Comparison of ENCODE assay signal across 24 mouse cellular contexts in the genomic region with DNA sequence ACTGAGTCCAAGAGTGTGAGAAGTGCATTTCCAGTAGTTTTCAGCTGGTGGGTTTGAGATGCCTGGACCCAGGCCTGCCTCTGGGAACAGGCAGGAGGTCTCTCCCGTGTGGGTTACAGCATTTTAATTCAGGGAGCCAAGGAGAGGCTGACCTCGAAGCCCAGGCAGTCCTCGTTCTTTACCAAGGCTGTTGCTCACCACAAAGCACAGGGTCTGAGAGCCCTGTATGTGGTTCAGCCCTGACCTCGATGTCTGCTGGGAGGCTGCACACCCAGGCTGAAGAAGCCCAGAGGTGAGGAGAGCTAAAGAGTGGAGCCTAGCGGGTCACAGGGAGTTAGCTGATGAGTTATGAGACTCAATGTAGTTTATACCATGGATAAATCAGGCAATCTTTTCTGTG. TPM values are rescaled to one million over a fixed set of nuclear protein-coding genes. Genes with fewer than 3 reads are reported as not detected.
DNase-seq lines count a peak whose midpoint lies in the region; TF ChIP-seq lines count a peak whose summit lies in the region.
"Had no signal": no experiment of that assay in that cellular context is flagged by ENCODE, and none has a peak within 500 bp of the region (broad histone marks: within the 10 kb centered on the region; RNA-seq: fewer than 3 reads in every experiment).

No protein-coding gene starts in this region.

- peak; percentile 35 to 59 for DNase-seq in adrenal gland, adult (ENCODE audit: inconsistent age in 2 of 2, low spot score in 1 of 2)
- no peak for DNase-seq in adrenal gland, postnatal 14 days
- DNase-seq in adrenal gland, postnatal 36 days: peak; percentile 22 to 46
- no peak for DNase-seq in adrenal gland, adult 18-20 months (ENCODE audit: low spot score in 2 of 2)
- DNase-seq in heart, adult 2 months: no peak
- no peak for DNase-seq in heart, adult 18-20 months
- DNase-seq in ovary, adult 18-20 months (ENCODE audit: low spot score): peak; percentile 51
- DNase-seq in ovary, postnatal 14 days (ENCODE audit: low spot score): no peak
- DNase-seq: adrenal gland, postnatal 10 days; cerebellum, adult 11-12 months; cerebellum, adult 8-10 months; embryo, embryonic 11 days; gastrocnemius, postnatal 10 days; heart, adult 11 months; heart, postnatal 4 days; kidney, adult 18-20 months had no signal

- H3K36me3 ChIP-seq in heart, adult 2 months (ENCODE audit: control insufficient read depth, insufficient read depth, low read length): no peaks in the 10 kb centered on the region
- H3K36me3 ChIP-seq: heart, embryonic 10.5 days; heart, embryonic 13.5 days had no signal

- 62% methylated on average over 5 of the region's 5 CpGs for WGBS in heart, adult 2 months

- no peak overlapping the region for H3K4me3 ChIP-seq in heart, adult 2 months
- H3K4me3 ChIP-seq: embryonic facial prominence, embryonic 10.5 days; embryonic facial prominence, embryonic 13.5 days; erythroblast, embryonic 14.5 days; forebrain, embryonic 12.5 days; heart, embryonic 10.5 days; heart, embryonic 13.5 days had no signal

- H3K4me1 ChIP-seq in heart, adult 2 months (ENCODE audit: control insufficient read depth, insufficient read depth, low read length): no peaks in the 10 kb centered on the region

- TF ChIP-seq POLR2A in heart, adult 2 months (IDR thresholded peaks at IDR 0.05; ENCODE audit: insufficient read depth, low read depth, low read length): no peak

- TF ChIP-seq EP300 in heart, adult 2 months (IDR thresholded peaks at IDR 0.05; ENCODE audit: insufficient read depth, low read depth, low read length): no peak

- no peaks in the 10 kb centered on the region for H3K79me2 ChIP-seq in heart, adult 2 months (replicated peaks; ENCODE audit: control insufficient read depth, insufficient read depth, low read length)

- no peak overlapping the region for H3K9ac ChIP-seq in heart, adult 2 months (ENCODE audit: low read depth, low read length)
- H3K9ac ChIP-seq: embryonic facial prominence, embryonic 13.5 days; forebrain, embryonic 12.5 days; heart, embryonic 13.5 days; hindbrain, embryonic 14.5 days had no signal

- no peaks in the 10 kb centered on the region for H3K27me3 ChIP-seq in heart, adult 2 months (ENCODE audit: control insufficient read depth, insufficient read depth, low read length)
- H3K27me3 ChIP-seq: embryonic facial prominence, embryonic 13.5 days had no signal

- H3K27ac ChIP-seq in heart, adult 2 months: peak overlapping the region; percentile 23
- H3K27ac ChIP-seq: embryonic facial prominence, embryonic 10.5 days; embryonic facial prominence, embryonic 13.5 days; forebrain, embryonic 12.5 days; heart, embryonic 10.5 days; heart, embryonic 13.5 days; hindbrain, embryonic 14.5 days; hindbrain, postnatal 0 days had no signal

- TF ChIP-seq CTCF in heart, adult 2 months (IDR thresholded peaks at IDR 0.05): no peak

- intact Hi-C loops in heart, adult 2 months (cut with DNase I): loop anchor here (5.0 kb wide), 1 partner anchor 51 kb away; a partner anchor contains a TSS

RNA-seq across cellular contexts. Expression of a gene that starts 52.0 kb away (rescaled TPM):
- total RNA-seq in adrenal gland, postnatal 14 days (2021): 10.4 and 14.6 TPM in 2 replicates
- total RNA-seq in adrenal gland, postnatal 36 days (2021): 1 to 10 TPM; 6.1 to 7.9 TPM
- total RNA-seq in adrenal gland, adult 18-20 months (2021): 1 to 10 TPM; 3.9 to 6.1 TPM
- total RNA-seq in heart, adult 2 months (2021): 1 to 10 TPM; 2.8 to 4.1 TPM
- 0.96 and 1.5 TPM in 2 replicates for polyA plus RNA-seq in heart, adult 2 months (2012; rRNA removed)
- 1 to 10 TPM; 1.9 to 4.8 TPM for total RNA-seq in heart, adult 18-20 months (2021)

RNA-seq across cellular contexts. Expression of a gene that starts 56.2 kb away (rescaled TPM):
- total RNA-seq in adrenal gland, postnatal 14 days (2021): 4.2 and 4.7 TPM in 2 replicates
- total RNA-seq in adrenal gland, postnatal 36 days (2021): 1 to 10 TPM; 2.8 to 3.1 TPM
- total RNA-seq in adrenal gland, adult 18-20 months (2021): 1 to 10 TPM; 2.8 to 3.6 TPM
- under 1 TPM in 1 of 2 experiments, not detected in 1; 0.02 TPM for total RNA-seq in heart, adult 2 months (2021)
- polyA plus RNA-seq in heart, adult 2 months (2012; rRNA removed): 0.09 TPM in 1 of 2 replicates, not detected in the other
- not detected for total RNA-seq in heart, adult 18-20 months (2021)
- polyA plus RNA-seq: erythroblast, embryonic 14.5 days had no signal

Comparison
In these comparisons a context has a peak if more than half of its experiments do, and no peak if none do; other contexts are left out.
1. DNase-seq: peak in adrenal gland, adult (2 of 2), adrenal gland, postnatal 36 days (2 of 2) and ovary, adult 18-20 months (single experiment); none in adrenal gland, postnatal 14 days (single experiment), adrenal gland, adult 18-20 months (0 of 2), heart, adult 2 months (0 of 2), heart, adult 18-20 months (0 of 2) and ovary, postnatal 14 days (single experiment).